Mouse (Mus musculus) forelimb bud, embryonic 11.5 days (tissue): ENCODE measurements around the gene Eef2k.

Experiments used
- DNase-seq: peaks from one replicate; pipeline ENCODE4 v3.0.0-alpha.2; 2012; ENCODE audit warnings: low read depth, low spot score

Eef2k gene

DNA sequence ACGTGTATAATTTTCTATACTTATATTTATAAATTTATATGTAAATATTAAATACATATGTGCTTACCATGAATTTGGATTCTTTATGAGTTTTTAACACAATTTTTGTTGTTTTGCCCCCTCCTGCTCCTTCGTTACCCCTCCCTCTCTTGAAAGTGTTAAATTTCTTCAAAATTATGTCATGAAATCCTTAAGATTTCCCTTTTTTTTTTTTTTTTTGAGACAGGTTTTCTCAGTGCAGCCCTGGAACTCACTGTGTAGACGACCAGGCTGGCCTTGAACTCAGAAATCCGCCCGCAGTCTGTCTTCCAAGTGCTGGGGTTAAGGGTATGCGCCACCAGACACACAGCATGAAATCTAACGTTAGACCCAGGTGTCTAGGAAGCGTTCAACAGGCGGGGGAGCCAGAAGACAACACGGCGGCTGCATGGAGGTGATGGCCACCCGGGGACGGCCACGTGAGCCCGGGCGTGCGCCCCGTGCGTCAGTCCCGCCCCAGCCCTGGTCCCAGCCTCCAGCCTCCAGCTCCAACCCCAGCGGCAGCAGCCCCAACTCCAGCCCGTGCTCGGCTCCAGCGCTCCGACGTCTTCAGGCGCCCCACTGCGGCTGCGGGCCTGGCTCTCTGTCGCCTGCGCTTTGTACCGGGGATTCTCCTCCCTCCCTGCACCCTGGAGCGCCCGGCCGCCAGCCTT lies at the start of gene Eef2k:
Gene Eef2k, plus strand, starts transcription at position 487 of the 692 bp plus-strand sequence.
- peak; percentile 91 for DNase-seq

DNA sequence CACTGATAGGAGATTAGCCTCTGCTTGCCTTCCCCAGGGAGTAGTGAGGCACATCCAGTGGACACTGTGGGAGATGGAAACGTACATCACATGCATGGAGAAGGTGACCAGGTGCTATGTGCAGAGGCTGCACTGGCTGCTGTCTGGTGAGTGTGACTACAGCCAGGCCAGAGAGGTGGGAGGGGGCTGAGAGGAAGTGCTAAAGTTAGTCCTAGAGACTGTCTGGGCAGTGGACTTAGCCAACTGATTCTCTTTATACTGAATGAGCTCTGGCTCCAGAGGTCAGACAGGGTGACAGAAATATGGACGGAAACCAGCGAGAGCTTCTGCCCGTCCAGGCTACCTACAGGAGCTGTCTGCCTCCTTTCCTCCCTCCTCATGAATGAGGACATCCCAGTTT lies 47.1 kb upstream of the Eef2k start:
- DNase-seq = no peak

DNA sequence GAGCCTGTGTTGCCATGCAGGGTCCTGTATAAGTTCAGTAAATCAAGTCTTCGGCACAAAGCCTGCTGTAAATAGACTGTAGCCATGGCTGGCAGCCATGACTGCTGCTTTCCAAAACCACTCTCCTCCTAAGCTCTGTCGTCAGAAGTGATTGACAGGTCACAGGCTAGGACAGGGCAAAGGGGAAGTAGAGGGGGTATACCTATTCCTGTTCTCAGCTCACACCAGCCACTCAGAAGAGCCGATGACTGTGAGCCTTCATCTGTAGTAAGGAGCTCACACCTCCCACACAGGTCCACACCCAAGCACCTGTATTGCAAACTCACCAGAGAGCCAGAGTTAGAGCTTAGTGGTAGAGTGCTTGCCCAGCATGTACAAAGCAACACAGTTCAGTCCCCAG lies 46.3 kb upstream of the Eef2k start:
- DNase-seq = no peak

DNA sequence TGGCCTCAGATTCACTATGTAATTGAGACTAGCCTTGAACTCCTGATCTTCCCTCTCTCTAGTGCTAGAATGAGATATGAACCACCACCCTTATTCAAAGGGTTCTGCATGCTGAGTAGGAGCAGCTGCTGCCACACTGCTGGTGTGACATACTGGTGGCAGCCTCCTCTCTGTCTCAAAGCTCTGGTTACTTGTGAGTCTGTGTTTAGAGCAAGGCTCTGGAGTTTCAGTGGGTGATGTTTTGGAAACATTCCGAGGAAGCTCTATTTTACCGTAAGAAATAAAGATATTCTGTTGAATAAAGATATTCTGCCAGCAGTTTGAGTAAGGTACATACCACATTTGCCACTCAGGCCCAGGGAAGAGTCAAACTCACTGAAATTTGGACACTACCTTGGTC lies 39.4 kb upstream of the Eef2k start:
- DNase-seq = no peak

DNA sequence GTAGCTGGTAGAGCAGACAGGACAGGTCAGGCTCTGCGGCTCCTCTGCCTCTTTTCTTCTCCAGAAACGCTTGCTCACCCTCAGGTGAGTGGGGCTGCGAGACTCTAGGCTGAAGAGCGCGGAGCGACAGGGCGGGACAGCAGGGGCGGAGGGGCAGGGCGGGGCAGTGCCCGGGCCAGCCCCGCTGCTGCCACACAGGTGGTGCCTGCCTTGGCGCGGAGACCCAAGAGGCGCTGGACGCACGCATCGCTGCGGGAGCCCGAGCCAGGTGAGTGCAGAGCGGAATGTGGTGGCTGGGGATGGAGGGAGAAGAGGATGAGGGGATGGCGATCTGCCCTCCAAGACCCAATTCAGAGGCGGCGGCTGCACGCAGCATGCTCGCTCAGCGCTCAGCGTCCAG lies 32.9 kb upstream of the Eef2k start:
- no peak for DNase-seq

DNA sequence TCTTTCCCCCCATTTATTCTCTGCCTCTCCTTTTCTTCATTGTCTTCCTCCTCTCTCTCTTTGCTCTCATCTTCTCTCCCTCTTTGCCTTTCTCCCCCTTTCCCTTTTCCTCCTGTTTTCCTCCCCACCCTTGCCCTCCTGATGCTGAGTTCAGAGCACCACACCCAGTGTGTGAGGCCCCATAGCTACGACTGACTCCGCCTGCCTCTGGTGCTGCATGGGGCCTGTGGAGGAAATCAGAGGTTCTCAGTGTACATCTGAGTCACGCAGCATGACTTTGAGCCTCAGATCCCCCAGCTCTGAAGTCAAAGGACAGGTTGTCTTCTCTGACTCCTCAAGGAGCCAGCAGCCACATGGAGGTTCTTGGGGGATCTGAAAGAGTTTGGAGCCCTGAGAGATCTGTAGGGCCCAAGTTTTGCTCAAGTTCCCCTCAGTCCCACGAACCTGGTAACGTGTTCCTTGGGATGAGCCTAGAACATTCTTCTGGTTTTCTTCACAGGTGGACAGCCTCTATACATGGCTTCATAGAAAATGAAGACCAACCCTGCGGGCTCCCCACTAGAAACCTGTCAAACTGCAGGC lies 30.7 kb upstream of the Eef2k start, which contains the start of gene Gm5737:
Gene Gm5737, plus strand, starts transcription at position 532 of the 582 bp plus-strand sequence.
- DNase-seq = no peak

DNA sequence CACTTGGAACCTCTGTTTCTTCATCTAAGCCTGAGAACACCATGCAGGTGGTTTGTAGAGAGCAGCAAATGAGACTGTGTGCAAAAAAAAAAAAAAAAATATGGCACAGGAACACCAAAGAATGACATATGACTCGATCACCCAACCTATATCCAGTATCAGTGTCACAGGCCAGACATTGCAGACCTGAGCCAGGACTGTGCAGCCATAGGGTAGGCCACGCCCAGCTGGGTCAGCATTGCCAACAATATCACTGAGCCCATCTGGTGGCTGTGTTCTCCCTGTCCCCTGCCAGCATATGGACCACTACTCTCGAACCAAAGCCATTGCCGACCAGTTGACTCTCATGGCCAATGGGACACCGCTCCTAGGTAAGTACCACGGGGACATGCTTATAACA lies 25.1 kb upstream of the Eef2k start:
- DNase-seq = no peak

DNA sequence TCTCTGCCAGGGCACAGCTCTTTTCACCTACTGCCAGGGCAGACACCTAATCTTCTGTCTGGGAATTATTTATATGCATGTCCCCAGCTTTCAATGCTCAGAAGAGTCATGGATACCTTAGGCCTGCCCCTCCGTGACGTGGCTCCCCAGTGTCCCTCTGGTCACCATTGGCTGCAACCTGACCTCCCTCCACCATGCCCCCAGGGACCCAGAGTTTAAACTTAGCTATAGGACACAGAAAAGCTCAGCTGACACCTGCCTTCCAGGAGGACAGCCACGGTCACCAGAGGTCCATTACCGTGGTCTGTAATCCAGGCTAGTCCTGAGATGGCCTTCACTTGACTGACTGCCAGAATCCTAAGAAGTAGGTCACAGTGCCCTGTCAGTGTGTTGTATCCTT lies 23.2 kb upstream of the Eef2k start:
- DNase-seq = no peak

DNA sequence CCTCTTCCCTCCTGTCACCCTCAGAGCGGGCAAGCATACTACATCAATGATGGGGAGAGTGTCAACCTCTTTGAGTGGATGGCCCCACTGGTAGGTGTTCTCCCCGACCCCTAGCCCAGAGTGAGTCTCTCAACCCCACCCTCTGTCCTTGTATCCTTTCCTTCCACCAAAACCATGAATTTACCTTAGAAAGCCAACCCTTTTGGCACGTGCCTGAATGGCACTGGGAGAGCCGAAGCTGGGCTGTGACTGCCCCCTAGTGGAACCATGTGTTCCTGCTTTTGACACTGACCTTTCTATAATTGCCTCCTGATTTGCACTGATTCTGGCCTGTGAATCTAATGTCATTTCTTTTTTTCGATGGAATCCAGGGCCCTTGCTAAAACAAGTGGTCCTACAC lies 19.4 kb upstream of the Eef2k start:
- peak; percentile 78 for DNase-seq

DNA sequence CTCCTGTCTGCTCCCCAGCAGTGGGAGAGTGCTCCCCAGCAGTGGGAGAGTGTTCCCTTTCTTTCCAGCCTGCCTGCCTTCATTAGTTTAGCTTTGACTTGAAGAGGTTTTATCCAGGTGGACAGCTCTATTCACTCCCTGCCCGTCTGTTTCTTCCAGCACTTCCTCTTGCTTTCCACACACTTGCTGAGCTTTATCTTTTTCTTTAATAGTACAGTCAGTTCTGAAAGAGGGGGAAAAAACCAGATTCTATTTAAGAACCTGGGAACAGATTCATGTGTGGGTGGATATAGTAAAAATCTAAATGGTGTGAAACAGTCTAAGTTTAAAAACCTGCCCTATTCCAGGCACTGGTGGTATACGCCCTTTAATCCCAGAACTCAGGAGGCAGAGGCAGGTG lies 17.5 kb upstream of the Eef2k start:
- DNase-seq = no peak

DNA sequence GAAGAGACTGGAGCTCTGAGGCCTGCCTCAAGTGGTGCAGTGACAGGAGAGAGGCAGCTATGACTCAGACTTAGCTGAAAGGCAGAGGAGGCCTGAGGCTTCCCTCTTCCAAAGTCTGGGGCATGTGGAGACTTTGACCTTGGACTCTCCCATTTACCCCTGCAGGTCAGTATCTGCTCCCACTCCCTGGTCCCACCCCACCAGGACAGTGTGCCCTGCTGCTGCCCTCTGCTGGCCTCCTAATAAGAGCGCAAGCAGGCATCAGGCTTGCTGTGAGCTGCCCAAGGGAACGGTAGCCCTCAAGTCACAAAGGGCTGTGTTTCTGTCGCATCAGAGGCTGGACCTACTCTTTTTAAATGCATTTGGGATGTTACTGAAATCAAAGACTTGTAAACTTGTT lies 16.2 kb upstream of the Eef2k start:
- peak; percentile 33 for DNase-seq

DNA sequence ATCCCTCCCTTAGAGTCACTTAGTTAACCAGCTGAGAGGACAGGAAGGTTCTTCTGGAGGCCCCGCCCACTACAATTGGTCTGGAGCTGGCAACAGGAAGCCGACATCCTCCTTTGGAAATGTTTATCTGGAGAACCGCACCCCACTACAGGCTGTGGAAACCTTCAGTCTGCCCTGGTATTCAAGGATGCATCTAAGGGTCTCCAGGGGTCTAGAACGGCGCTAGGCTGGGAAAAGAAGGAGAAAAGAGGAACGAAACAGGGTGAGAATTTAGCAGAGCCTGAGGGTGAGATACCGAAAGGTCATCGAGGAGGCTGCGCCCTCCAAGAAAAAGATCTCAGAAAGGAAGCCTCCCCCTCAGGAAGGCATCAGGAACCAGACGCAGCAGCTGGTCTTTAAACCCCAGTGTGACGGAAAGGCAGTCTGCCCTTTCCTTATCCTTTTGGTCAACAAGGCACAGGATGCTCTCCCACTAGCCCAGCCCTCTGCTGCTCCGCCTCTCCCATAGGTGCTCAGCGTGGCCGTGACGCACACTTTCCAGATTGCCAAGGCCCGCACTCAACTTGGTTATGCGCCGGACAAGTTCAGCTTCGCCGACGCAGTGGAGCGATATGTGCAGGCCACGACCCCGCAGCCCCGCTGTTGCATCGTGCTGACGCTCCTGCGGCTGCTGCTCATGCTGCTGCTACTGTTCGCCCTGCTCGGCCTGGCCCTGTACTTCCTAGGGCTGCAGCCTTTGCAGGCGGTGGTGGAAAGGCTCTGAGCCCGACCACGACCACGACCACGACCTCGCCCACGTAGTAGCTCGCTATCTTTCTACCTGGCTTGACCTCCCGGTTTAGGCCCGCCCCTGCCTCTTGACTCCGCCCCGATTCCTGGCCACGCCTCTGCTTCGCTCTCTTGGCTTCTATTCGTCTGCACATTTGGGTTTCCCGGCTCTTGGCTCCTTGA lies 11.9 kb upstream of the Eef2k start:
- DNase-seq = peak; percentile 54

DNA sequence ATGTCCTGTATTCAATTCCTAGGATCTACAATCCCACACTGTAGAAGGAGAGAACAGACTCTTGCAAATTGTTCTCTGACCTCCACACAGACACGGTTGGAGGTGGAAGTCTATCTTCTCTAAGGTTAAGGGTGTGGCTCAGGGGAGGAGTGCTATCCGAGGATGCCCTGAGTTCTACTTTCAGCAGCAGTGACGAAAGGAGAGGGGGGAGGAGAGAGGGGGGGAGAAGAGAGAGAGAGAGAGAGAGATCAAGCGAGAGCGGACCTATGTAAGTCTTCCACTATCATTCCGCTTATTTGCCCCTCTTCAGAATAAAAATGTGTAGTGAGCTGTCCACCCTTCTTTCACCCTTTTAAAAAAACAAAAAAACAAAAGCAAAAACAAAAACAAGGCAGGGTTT lies 8.2 kb upstream of the Eef2k start:
- DNase-seq = no peak

DNA sequence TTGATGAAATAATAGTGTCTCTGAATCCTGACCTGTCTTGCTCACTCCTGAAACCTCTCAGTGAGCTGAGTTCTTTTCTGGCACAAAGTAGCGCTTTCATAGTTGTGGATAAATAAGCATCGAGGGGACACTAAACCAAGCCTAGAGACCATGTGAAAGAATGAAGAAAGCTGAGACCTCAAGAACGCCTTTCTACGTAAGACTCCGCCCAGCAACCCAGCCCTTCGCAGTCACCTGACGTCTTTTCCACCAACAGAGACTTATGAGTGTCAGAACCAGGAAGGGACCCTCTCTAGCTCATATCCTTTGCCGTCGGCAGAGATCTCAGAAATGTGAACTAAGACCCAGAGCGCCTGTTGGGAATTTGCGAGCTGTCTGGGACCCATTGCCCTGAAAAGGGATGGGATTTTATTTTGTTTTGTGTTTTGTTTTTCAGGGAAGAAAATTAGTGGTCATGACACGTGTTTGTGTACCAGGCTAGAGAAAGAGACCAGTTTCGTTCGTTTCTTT lies 7.7 kb upstream of the Eef2k start:
- peak; percentile 82 for DNase-seq

DNA sequence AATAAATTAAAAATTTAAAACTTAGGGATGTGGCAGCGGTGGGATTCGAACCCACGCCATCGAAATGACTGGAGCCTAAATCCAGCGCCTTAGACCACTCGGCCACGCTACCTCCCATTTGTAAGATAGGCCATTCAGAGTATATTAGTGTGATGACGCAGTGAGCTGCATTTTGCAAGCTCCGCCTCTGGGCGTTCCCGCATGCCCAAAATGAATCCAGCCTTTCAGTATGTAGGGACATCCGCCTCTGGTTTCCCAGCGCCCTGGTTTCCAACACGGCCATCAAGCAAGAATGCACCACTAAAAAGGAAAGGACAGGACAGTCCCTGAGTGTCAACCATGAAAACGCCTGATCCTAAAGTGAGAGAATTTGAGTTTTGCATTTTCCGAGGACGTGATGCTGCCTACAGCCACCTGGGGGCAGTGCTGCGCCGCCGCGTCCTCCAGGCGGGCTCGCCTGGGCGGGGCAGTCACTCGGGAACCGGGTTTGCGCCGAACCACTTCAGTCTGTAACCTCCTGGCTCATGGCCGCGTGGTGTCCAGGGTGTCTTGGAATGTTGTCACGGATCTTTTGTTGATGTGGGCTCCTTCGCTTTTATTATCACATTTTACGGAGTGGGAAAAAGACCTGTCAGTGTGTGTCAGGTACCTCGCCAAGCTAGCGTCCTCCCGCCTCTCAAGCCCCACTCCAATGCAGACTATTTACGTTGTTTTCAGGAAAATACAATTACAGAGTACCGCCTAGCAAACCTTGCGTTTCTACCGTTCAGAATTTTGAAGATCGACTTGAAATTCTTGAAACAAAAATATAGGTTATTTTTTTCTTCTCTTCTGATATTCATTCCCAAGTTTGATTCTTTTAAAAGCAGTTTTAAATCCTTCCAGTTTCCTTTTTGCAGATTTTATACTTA lies 6.9 kb upstream of the Eef2k start:
- DNase-seq = peak; percentile 95

DNA sequence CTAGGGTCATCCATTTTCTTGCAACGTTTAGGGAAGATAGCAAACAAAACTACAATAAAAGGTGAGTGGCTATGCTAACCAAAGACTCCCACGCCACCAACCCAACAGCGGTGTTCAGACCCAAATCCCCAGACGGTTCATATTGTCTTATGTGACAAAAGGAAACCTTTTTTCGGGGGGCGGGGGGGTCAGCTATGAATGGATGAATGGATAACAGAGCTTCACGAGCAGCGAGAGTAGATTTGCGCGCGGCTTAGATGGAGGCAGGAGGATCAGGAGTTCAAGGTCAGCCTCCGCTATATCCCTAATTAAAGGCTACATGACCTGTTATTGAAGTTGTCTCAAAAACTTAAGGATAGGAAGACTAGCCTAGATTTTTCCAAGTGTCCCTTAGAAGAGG lies 6.3 kb upstream of the Eef2k start:
- DNase-seq = peak; percentile 62

DNA sequence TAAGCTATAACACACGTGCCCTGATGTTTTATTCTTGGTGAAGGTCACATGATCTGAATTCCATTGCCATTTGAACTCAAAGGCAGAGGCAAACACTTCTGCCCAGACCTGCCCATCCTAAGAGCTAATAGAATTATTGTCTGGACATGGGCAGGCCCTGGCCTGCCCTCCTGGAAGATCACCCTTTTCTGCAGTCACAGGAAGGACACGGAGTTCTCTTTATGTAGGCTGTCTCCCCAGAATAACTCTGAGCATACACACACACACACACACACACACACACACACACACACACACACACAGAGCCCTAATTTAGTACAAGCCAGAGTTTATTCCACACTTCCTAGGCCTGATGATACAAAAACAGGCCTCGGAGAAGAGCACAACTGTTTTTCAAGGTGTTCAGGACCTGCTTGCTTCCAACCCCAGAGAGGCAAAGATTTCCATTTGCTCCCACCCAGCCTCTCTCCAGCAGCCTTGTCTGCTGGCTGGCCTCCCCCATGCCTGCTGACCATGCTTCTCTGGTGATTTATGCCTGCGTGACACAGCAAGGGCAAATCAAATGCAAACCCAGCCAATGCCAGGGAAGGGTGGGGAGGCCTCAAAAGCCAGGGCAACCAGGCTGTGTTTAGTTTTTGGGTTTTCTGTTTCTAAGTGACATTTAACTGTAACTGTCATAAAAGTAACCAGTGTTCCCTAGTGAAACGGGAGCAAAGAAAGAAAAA lies 4.0 kb upstream of the Eef2k start:
- DNase-seq = no peak

DNA sequence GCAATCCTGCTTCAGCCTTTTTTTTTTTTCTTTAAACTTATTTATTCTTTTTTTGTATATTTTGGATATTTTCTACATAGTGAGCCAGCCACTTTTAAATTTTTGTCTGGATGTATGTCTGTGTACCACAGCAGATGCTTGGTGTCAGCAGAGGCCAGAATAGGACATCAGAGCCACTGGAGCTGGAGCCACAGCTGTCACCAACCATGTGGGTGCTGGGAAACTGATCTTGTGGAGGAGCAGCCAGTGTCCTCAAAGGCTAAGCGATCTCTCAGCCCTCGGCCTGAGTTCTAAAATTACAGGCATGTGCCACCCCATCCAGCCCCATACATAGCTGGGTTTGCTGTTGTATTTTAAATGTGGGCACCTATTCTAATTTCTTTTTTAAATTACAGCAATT lies 2.8 kb upstream of the Eef2k start:
- DNase-seq = no peak

DNA sequence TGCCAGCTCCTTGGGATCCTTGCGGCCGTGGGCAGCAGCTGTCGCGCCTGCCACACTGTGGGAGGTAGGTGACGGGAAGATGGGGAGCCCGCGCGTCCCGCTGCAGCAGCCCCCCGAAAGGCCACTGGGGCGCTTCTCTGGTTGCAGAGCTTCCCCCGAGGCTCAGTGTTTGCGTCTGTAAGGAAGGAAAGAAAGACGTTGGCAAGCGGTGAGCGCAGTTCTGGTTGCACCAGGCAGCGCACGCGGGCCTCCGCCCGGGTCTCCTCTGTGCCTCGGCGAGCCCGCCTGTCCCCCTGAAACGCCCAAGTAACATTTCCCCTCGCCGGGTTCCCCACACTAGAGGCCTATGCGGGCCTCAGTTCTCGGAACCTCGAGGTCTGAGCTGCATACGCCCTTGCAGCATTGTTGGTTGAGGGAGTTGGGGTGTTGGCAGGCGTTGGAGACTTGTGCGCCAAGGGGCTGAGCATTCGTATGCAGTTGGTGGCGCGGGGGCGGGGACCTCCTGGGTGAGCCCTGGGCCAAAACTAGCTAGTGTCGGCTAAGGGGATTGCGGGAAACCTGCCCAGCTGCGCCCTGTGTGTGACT lies 498 bp downstream of the Eef2k start:
- DNase-seq = peak; percentile 70

DNA sequence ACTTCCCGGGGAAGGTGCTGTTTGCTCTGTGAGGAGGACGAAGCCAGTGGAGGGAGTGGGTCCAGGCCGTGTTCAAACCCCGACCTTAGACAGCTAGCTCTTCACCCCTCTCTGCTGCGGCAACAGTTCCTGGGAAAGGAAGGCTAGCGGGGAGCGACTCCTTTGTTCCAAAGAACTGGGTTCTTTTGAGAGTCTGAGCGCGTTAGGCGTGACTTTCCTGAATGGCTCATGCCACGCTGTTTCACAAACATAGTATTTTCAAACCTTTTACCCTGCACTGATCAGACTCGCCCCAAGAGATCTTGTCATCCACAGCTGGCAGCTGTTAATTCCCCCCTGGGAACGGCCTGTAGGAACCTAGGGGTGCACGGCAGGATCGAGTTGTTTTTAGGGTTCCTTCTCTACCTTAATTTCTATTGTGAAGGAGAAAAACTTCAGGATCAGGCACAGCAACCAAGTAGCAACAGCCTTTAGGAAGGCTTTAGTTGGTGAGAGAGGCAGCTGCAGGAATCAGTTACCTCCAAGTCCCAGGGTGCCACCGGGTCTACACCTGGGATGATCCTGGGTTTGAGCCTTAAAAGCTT lies 1.3 kb downstream of the Eef2k start:
- no peak for DNase-seq
